Mouse (Mus musculus) neural tube, embryonic 11.5 days (tissue): ENCODE data around the gene Acox2. TPM values are rescaled to one million over a fixed set of nuclear protein-coding genes. Genes with fewer than 3 reads are reported as not detected.
A peak's percentile ranks its signal among the peaks of the same experiment; 100 is the strongest.

ENCODE experiments used
- ATAC-seq: fragments of 200-750 bp; cut with Nextera tagmentation; 2 replicates; pipeline ENCODE4 v1.8.0; 2017; ENCODE audit warnings: moderate number of reproducible peaks, mild to moderate bottlenecking, moderate TSS enrichment, moderate library complexity; ENCODE audit not compliant: insufficient read depth, low FRiP score, low TSS enrichment
- DNase-seq: peaks from one replicate; pipeline ENCODE4 v3.0.0-alpha.2; 2015; ENCODE audit warnings: low spot score
- H3K27ac ChIP-seq: fragments of 300-500 bp; sonication (generic); 2 replicates; pipeline ENCODE4 v1.5.1; 2014; ENCODE audit warnings: low read depth, mild to moderate bottlenecking, low read length
- H3K27me3 ChIP-seq: fragments of 300-500 bp; sonication (generic); 2 replicates; pipeline ENCODE4 v1.6.1; 2014; ENCODE audit warnings: mild to moderate bottlenecking, low read length, mixed read lengths; ENCODE audit not compliant: control insufficient read depth, insufficient read depth
- H3K36me3 ChIP-seq: fragments of 300-500 bp; sonication (generic); 2 replicates; pipeline ENCODE4 v1.6.1; 2014; ENCODE audit warnings: mild to moderate bottlenecking, low read length, moderate library complexity, mixed read lengths; ENCODE audit not compliant: control insufficient read depth, insufficient read depth
- H3K4me1 ChIP-seq: fragments of 300-500 bp; sonication (generic); 2 replicates; pipeline ENCODE4 v1.6.1; 2014; ENCODE audit warnings: low read length, mixed read lengths; ENCODE audit not compliant: control insufficient read depth, insufficient read depth
- H3K4me2 ChIP-seq: fragments of 300-500 bp; sonication (generic); 2 replicates; pipeline ENCODE4 v1.6.1; 2014; ENCODE audit warnings: low read depth, mild to moderate bottlenecking, moderate library complexity
- H3K4me3 ChIP-seq: fragments of 300-500 bp; sonication (generic); 2 replicates; pipeline ENCODE4 v1.5.1; 2014; ENCODE audit warnings: low read depth, low read length
- H3K9ac ChIP-seq: fragments of 300-500 bp; sonication (generic); 2 replicates; pipeline ENCODE4 v1.6.1; 2014; ENCODE audit warnings: mild to moderate bottlenecking, low read length
- H3K9me3 ChIP-seq: fragments of 300-500 bp; sonication (generic); 2 replicates; pipeline ENCODE4 v1.6.1; 2016; ENCODE audit warnings: low read length; ENCODE audit not compliant: control insufficient read depth
- WGBS: fragments of 180-500 bp; shearing (Covaris S2); extraction: QIAGEN DNeasy Blood & Tissue Kit; methylation state at CpG from one replicate; pipeline ENCODE4 v1.1.7; 2014; 5-methylcytosine and 5-hydroxymethylcytosine counted together
- polyA plus RNA-seq: library from polyadenylated mRNA; unstranded; fragments of >200 nt; fragmentation: Nextera tagmentation; extraction: Ambion mirVana; gene quantifications from 2 replicates; pipeline ENCODE4 v1.2.1, GENCODE M21; 2014

Acox2 gene
- polyA plus RNA-seq, 1 experiment from 2014 or later = 0.20 TPM

DNA sequence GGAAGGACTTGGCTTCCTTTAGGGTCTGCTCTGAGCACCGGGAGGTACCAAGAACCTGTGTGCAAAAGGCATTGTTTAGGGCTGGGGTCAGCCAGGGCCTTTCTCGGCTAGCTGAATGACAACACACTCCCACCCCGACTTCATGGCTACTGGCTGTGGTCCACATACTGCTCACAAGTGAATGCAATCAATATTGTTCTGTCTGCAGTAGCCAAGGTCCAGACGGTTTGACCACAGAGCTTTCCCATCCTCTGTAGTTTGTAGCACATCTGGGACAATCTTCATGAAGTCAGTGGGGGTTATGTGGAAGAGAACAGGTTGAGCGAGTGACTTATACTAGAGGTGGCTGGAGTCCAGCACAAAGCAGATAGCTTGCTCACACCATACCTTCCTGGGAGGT lies 2.3 kb downstream of the Acox2 start:
- 75% methylated on average over 5 of the region's 5 CpGs for WGBS

DNA sequence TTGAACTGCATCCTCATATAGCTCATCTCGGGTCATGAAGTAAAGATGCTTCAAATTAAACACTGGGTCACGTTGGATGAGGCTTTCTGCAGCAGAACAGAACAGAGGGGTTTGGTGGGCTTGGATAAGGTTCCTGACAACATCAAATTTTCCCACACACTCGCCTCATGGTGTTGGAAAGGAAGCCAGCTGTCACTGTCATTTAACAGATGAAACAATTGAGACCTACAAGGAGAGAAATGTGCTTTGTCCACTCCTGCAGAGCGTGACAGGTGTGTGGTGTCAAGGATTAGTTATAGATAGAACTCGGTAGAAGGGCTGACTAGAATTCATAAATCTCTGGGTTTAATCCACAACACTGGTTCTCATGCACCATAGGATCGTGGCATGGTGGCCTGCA lies 3.1 kb downstream of the Acox2 start:
- 72% methylated on average over 6 of the region's 6 CpGs for WGBS

More for the DNA sequence above, 2.3 kb downstream of the Acox2 start:
- Histone ChIP-seq H3K27ac (no peak overlapping the region), H3K4me1 (no peaks in the 10 kb centered on the region), H3K9me3 (no peaks in the 10 kb centered on the region), H3K27me3 (no peaks in the 10 kb centered on the region), H3K4me3 (no peak overlapping the region), H3K9ac (no peak overlapping the region), H3K36me3 (no peaks in the 10 kb centered on the region), H3K4me2 (no peak overlapping the region)
- ATAC-seq (no peak), DNase-seq (no peak)

DNA sequence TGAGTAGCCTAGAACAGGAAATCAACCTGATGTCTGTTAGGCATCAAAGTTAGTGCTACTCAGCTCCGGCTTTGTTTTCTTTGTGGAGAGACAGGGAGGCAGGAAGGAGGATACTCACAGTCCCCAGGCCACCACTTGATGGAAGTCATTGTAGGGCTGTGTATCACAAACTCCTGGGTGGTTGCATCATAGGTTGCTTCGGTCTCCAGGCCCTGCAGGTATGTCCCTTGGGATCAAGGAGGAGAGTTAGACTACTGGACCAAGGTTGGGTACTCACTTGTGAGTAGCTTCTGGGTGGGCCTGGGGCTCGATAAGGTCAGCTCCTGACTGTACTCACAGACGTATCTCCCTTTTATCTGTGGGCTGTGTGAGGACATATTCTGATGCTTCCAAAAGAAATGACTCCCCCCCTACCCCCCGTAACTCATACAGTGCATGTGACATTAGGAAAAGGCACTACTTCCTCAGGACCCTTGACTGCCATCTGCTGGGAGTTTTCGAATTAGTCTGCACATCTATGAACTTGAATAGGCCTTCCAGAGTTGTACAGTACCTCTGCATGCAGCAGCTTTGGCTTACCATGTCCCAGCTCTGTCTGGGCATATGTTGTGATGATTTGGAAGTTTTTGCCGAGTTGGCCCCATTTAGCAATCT lies 4.0 kb downstream of the Acox2 start:
- WGBS = 80% methylated on average over 7 of the region's 7 CpGs
- peak; percentile 53 for DNase-seq
- Histone ChIP-seq H3K9me3 (no peaks in the 10 kb centered on the region), H3K27me3 (no peaks in the 10 kb centered on the region), H3K27ac (no peak overlapping the region), H3K4me2 (no peak overlapping the region), H3K9ac (no peak overlapping the region), H3K36me3 (no peaks in the 10 kb centered on the region), H3K4me1 (no peaks in the 10 kb centered on the region), H3K4me3 (no peak overlapping the region)
- ATAC-seq = 0 out of 2 replicates have a peak, but pooled peaks have one; percentile 38

More for the DNA sequence above, 3.1 kb downstream of the Acox2 start:
- no peaks in the 10 kb centered on the region for H3K4me1 ChIP-seq
- no peak for ATAC-seq
- no peak overlapping the region for H3K4me2 ChIP-seq
- DNase-seq = no peak
- no peak overlapping the region for H3K4me3 ChIP-seq
- H3K9ac ChIP-seq = no peak overlapping the region
- no peaks in the 10 kb centered on the region for H3K27me3 ChIP-seq
- no peaks in the 10 kb centered on the region for H3K36me3 ChIP-seq
- H3K27ac ChIP-seq = no peak overlapping the region
- H3K9me3 ChIP-seq = no peaks in the 10 kb centered on the region

DNA sequence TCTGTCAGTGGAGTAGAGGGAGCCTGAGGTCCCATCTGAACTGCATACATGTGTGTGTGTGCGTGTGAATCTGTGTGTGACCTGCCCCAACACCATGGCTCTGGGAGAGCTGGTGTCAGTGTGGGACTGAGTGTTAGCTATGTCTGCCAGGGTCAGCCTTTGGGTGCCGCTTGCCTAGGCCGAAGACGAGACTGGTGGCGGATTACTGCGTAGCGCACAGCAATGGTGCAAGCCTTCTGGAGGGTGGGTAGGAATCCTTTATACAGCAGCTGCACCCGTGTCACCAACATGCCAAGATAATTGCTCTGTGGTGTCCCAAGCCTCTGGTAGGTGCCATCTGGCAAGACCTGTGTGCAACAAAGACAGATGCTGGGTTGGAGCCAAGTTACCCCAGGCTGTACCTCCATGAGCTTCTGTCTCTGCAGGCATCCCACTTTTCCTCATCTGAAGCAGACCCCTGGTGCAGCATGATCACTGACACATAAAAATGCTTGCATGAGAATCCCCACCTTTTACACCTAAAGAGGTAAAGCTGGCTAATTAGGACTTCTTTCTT lies 7.7 kb downstream of the Acox2 start:
- ATAC-seq = no peak
- no peak for DNase-seq
- Histone ChIP-seq H3K9ac (no peak overlapping the region), H3K4me3 (no peak overlapping the region), H3K36me3 (no peaks in the 10 kb centered on the region), H3K27me3 (no peaks in the 10 kb centered on the region), H3K4me1 (no peaks in the 10 kb centered on the region), H3K4me2 (no peak overlapping the region), H3K27ac (no peak overlapping the region), H3K9me3 (no peaks in the 10 kb centered on the region)
- 88% methylated on average over 8 of the region's 8 CpGs for WGBS

DNA sequence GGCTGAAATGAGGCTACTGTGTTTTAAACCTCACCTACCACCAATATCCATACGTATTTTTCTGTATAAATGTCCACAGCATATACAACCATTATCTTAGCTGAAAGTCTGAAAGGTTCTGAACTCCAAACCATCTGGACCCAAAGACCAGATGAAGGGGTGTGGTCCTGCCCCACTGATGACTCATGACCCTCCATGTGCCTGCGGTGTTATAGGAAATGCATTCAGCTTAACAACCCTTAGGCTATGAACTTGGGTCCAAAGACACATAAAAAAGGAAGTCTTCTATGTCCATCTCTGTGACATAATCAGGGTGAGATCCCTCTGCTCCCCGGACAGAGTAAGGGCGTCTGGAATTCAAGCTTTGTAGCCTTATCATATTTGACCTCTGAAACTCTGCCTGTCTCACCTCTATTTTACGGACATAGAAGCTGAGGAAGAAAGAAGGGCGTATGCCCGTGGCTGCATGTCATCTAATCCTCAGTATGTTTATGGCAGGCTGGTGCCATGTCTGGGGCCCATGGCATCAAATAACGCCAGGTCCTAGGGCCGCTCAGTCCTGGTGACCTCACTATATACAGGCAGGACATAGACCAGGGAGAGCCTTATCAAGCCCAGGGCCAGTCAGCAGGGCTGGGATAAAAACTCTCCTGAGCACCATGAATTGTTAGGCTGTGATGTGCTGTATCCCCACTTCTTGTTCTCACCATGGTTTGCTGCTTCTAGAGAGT lies 8.8 kb downstream of the Acox2 start:
- no peaks in the 10 kb centered on the region for H3K27me3 ChIP-seq
- ATAC-seq (no peak), DNase-seq (no peak)
- no peak overlapping the region for H3K27ac ChIP-seq
- H3K9me3 ChIP-seq = no peaks in the 10 kb centered on the region
- no peaks in the 10 kb centered on the region for H3K36me3 ChIP-seq
- 85% methylated on average over 9 of the region's 9 CpGs for WGBS
- H3K9ac ChIP-seq = no peak overlapping the region
- H3K4me2 ChIP-seq = no peak overlapping the region
- H3K4me3 ChIP-seq = no peak overlapping the region
- H3K4me1 ChIP-seq = no peaks in the 10 kb centered on the region

DNA sequence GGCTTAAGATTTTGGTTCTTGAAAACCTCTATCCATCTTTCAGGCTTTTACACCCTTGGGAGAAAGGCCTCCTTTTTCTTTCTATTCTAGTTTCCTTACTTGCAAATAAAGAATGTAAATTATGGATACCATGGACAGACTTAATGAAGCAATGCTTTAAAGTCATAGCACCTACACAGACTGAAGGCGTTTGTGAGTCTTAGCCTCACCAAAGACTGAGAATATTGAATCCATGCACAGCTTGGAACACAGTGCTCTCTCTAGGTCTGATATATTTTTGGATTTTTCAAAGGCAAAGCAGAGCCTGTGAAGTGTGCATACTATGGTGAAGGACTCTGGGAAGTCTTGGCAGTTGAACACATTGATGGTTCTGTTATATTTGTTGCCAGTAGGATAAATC lies 9.9 kb downstream of the Acox2 start:
- Histone ChIP-seq H3K4me2 (no peak overlapping the region), H3K36me3 (no peaks in the 10 kb centered on the region), H3K4me1 (no peaks in the 10 kb centered on the region), H3K27ac (no peak overlapping the region), H3K27me3 (no peaks in the 10 kb centered on the region), H3K9me3 (no peaks in the 10 kb centered on the region), H3K9ac (no peak overlapping the region), H3K4me3 (no peak overlapping the region)
- DNase-seq = no peak
- ATAC-seq = no peak
- WGBS = 95% methylated on average over 1 of the region's 1 CpGs

DNA sequence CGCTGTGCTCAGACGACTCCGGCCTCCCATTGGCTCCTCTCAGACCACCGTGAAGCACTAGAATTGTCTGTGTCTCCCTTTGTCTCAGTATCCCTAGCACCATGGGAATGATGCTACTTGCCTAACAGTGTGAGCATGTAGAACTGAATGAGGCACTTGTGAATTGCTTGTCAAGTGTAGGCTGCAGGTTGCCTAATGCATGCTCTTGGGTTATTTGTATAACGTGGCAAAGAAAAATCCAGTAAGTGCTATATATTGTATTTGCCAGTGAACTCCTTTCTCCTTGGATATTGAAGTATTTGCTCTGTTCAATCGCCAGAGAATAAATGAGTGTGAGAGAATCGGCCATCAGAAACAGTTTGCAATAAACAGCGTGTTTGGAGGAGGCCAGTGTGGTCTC lies 12.3 kb downstream of the Acox2 start:
- ATAC-seq (no peak), DNase-seq (no peak)
- H3K9ac ChIP-seq = no peak overlapping the region
- H3K4me1 ChIP-seq = no peaks in the 10 kb centered on the region
- H3K9me3 ChIP-seq = no peaks in the 10 kb centered on the region
- H3K4me3 ChIP-seq = no peak overlapping the region
- no peaks in the 10 kb centered on the region for H3K27me3 ChIP-seq
- no peak overlapping the region for H3K27ac ChIP-seq
- H3K36me3 ChIP-seq = no peaks in the 10 kb centered on the region
- WGBS = 80% methylated on average over 8 of the region's 8 CpGs
- H3K4me2 ChIP-seq = no peak overlapping the region

DNA sequence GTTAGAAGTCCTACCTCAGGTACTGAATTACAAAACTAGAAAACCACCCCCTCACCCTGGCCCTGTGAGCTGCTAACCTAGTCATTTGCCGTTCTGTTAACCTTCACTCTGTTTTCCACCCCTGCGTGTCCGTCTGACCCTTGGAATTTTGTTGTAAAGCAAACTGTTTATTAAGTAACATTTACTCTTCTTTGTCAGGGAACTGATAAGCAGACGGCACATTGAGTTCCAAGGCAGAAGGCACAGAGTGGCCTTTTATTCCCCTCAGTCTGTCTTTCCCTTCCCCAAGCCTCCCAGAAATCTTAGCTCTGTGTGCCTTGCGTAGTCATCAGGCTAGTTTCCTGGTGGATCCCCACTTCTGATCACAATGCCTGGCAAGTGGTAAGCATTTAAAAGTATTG lies 14.9 kb downstream of the Acox2 start:
- no peaks in the 10 kb centered on the region for H3K27me3 ChIP-seq
- 85% methylated on average over 5 of the region's 5 CpGs for WGBS

More for the DNA sequence above, 14.9 kb downstream of the Acox2 start:
- no peak overlapping the region for H3K27ac ChIP-seq
- H3K4me3 ChIP-seq = no peak overlapping the region
- no peaks in the 10 kb centered on the region for H3K36me3 ChIP-seq
- H3K9ac ChIP-seq = no peak overlapping the region
- ATAC-seq = no peak
- H3K4me1 ChIP-seq = no peaks in the 10 kb centered on the region
- no peaks in the 10 kb centered on the region for H3K9me3 ChIP-seq
- DNase-seq = no peak
- no peak overlapping the region for H3K4me2 ChIP-seq
